Mouse (Mus musculus) stomach, embryonic 16.5 days (tissue): ENCODE results near the gene Gm10837. TPM values are rescaled to one million over a fixed set of nuclear protein-coding genes. Genes with fewer than 3 reads are reported as not detected.

Experiments used
- ATAC-seq: fragments of 200-750 bp; cut with Nextera tagmentation; 2 replicates; pipeline ENCODE4 v1.8.0; 2017; ENCODE audit warnings: moderate number of reproducible peaks, moderate TSS enrichment; ENCODE audit not compliant: insufficient read depth, low FRiP score
- H3K27ac ChIP-seq: fragments of 300-500 bp; sonication (generic); 2 replicates; pipeline ENCODE4 v1.5.1; 2014; ENCODE audit warnings: low read length
- H3K27me3 ChIP-seq: fragments of 300-500 bp; sonication (generic); 2 replicates; pipeline ENCODE4 v1.6.1; 2014; ENCODE audit warnings: low read length, control low read depth, mixed read lengths; ENCODE audit not compliant: control insufficient read depth, insufficient read depth
- H3K36me3 ChIP-seq: fragments of 300-500 bp; sonication (generic); 2 replicates; pipeline ENCODE4 v1.6.1; 2014; ENCODE audit warnings: low read length; ENCODE audit not compliant: control insufficient read depth, insufficient read depth
- H3K4me1 ChIP-seq: fragments of 300-500 bp; sonication (generic); 2 replicates; pipeline ENCODE4 v1.6.1; 2014; ENCODE audit warnings: low read length, control low read depth, mixed read lengths; ENCODE audit not compliant: control insufficient read depth, insufficient read depth
- H3K4me2 ChIP-seq: fragments of 300-500 bp; sonication (generic); 2 replicates; pipeline ENCODE4 v1.6.1; 2014; ENCODE audit warnings: low read depth, low read length, mixed read lengths
- H3K4me3 ChIP-seq: fragments of 300-500 bp; sonication (generic); replicated peaks from 2 replicates; pipeline ENCODE4 v1.5.1; 2014; ENCODE audit warnings: mild to moderate bottlenecking, low read length
- H3K9ac ChIP-seq: fragments of 300-500 bp; sonication (generic); 2 replicates; pipeline ENCODE4 v1.6.1; 2014; ENCODE audit warnings: low read length
- H3K9me3 ChIP-seq: fragments of 300-500 bp; sonication (generic); replicated peaks from 2 replicates; pipeline ENCODE4 v1.6.1; 2016; ENCODE audit warnings: low read length, control low read depth; ENCODE audit not compliant: control insufficient read depth
- WGBS: fragments of 180-500 bp; shearing (Covaris S2); extraction: QIAGEN DNeasy Blood & Tissue Kit; methylation state at CpG from one replicate; pipeline ENCODE4 v1.1.7; 2014; 5-methylcytosine and 5-hydroxymethylcytosine counted together
- polyA plus RNA-seq: library from polyadenylated mRNA; unstranded; fragments of >200 nt; fragmentation: Nextera tagmentation; extraction: Ambion mirVana; gene quantifications from 2 replicates; pipeline ENCODE4 v1.2.1, GENCODE M21; 2015

Gm10837 gene
- polyA plus RNA-seq: not detected in 2 replicates

- H3K27me3 ChIP-seq: peaks cover 42% of the 10 kb centered on the region
These were observed at the start of gene Gm10837 for GRCm38 (mm10) chr14:122490441-122491328. Gene Gm10837 (plus strand): TSS chr14:122490586.

GRCm38 (mm10) chr14:122449601-122450495, 40.5 kb upstream of the Gm10837 start:
- H3K9me3 ChIP-seq: no peaks in the 10 kb centered on the region
- H3K4me1 ChIP-seq: peaks cover 6% of the 10 kb centered on the region
- H3K36me3 ChIP-seq: no peaks in the 10 kb centered on the region
- peak overlapping the region; percentile 64 for H3K4me2 ChIP-seq
- H3K9ac ChIP-seq: no peak overlapping the region
- no peak for ATAC-seq
- WGBS: 6% methylated on average over 29 of the region's 29 CpGs
- H3K4me3 ChIP-seq: peak overlapping the region; percentile 38
- H3K27ac ChIP-seq: no peak overlapping the region
- peaks cover 68% of the 10 kb centered on the region for H3K27me3 ChIP-seq

More at GRCm38 (mm10) chr14:122490441-122491328, at the start of gene Gm10837:
- H3K36me3 ChIP-seq: no peaks in the 10 kb centered on the region
- peak within 1 kb of the TSS; percentile 43 for H3K4me2 ChIP-seq
- H3K4me1 ChIP-seq: no peaks in the 10 kb centered on the region
- peak; percentile 71 for ATAC-seq
- no peak within 1 kb of the TSS for H3K9ac ChIP-seq
- peak within 1 kb of the TSS; percentile 30 for H3K4me3 ChIP-seq
- no peak within 1 kb of the TSS for H3K27ac ChIP-seq
- 2% methylated on average over 51 of the region's 51 CpGs for WGBS
- H3K9me3 ChIP-seq: peaks cover 4% of the 10 kb centered on the region

- Histone ChIP-seq H3K9me3 (no peaks in the 10 kb centered on the region), H3K4me2 (peak within 1 kb of the TSS; percentile 64), H3K4me1 (peaks cover 6% of the 10 kb centered on the region), H3K27ac (no peak within 1 kb of the TSS), H3K9ac (peak within 1 kb of the TSS; percentile 55; the same call in 1 of the 2 replicates), H3K27me3 (peaks cover 77% of the 10 kb centered on the region), H3K4me3 (peak within 1 kb of the TSS; percentile 38), H3K36me3 (no peaks in the 10 kb centered on the region)
- 0 out of 2 replicates have a peak, but pooled peaks have one; percentile 56 for ATAC-seq
- WGBS: under 1% methylated on average over 59 of the region's 59 CpGs
These were observed 39.6 kb upstream of the Gm10837 start, which contains the start of gene Gm5089 for GRCm38 (mm10) chr14:122450496-122451382. Gene Gm5089 (minus strand): TSS chr14:122451115.

GRCm38 (mm10) chr14:122451551-122452145, 38.7 kb upstream of the Gm10837 start:
- H3K27ac ChIP-seq: no peak overlapping the region
- peaks cover 6% of the 10 kb centered on the region for H3K4me1 ChIP-seq
- ATAC-seq: no peak
- peaks cover 83% of the 10 kb centered on the region for H3K27me3 ChIP-seq
- no peak overlapping the region for H3K4me3 ChIP-seq
- WGBS: 54% methylated on average over 5 of the region's 5 CpGs
- no peaks in the 10 kb centered on the region for H3K36me3 ChIP-seq
- H3K9ac ChIP-seq: no peak overlapping the region
- peak overlapping the region; percentile 64; the same call in 1 of the 2 replicates for H3K4me2 ChIP-seq
- H3K9me3 ChIP-seq: no peaks in the 10 kb centered on the region

- peaks cover 80% of the 10 kb centered on the region for H3K27me3 ChIP-seq
- peaks cover 6% of the 10 kb centered on the region for H3K4me1 ChIP-seq
- no peak for ATAC-seq
- no peaks in the 10 kb centered on the region for H3K36me3 ChIP-seq
- peak overlapping the region; percentile 45; the same call in 1 of the 2 replicates for H3K4me2 ChIP-seq
- no peaks in the 10 kb centered on the region for H3K9me3 ChIP-seq
- WGBS: 38% methylated on average over 13 of the region's 13 CpGs
- H3K9ac ChIP-seq: no peak overlapping the region
- no peak overlapping the region for H3K27ac ChIP-seq
- peak overlapping the region; percentile 34 for H3K4me3 ChIP-seq
These were observed 37.5 kb upstream of the Gm10837 start for GRCm38 (mm10) chr14:122452701-122453387.

GRCm38 (mm10) chr14:122453388-122453995, 36.9 kb upstream of the Gm10837 start:
- WGBS: 4% methylated on average over 32 of the region's 32 CpGs
- peaks cover 76% of the 10 kb centered on the region for H3K27me3 ChIP-seq
- peaks cover 6% of the 10 kb centered on the region for H3K4me1 ChIP-seq
- H3K4me2 ChIP-seq: peak overlapping the region; percentile 45
- no peak for ATAC-seq
- H3K9me3 ChIP-seq: no peaks in the 10 kb centered on the region
- no peak overlapping the region for H3K27ac ChIP-seq
- H3K4me3 ChIP-seq: peak overlapping the region; percentile 34
- no peak overlapping the region for H3K9ac ChIP-seq
- H3K36me3 ChIP-seq: no peaks in the 10 kb centered on the region

GRCm38 (mm10) chr14:122453996-122454738, 36.2 kb upstream of the Gm10837 start:
- Histone ChIP-seq H3K36me3 (no peaks in the 10 kb centered on the region), H3K9me3 (no peaks in the 10 kb centered on the region), H3K4me1 (peaks cover 6% of the 10 kb centered on the region), H3K27me3 (peaks cover 72% of the 10 kb centered on the region), H3K4me3 (peak overlapping the region; percentile 34; the same call in 1 of the 2 replicates), H3K27ac (no peak overlapping the region), H3K4me2 (peak overlapping the region; percentile 45), H3K9ac (no peak overlapping the region)
- ATAC-seq: no peak
- WGBS: 11% methylated on average over 12 of the region's 12 CpGs
